Mouse (Mus musculus): Measurements from ENCODE around the gene Pld1. TPM values are rescaled to one million over a fixed set of nuclear protein-coding genes. Genes with fewer than 3 reads are reported as not detected.

Gene Pld1
- polyA plus RNA-seq (2014; fragmentation: Nextera tagmentation; extraction: Ambion mirVana), result 3.9 and 4.5 TPM in 2 replicates

- Histone ChIP-seq H3K36me3 (ENCODE audit: control insufficient read depth, insufficient read depth, low read length) (no peaks in the 10 kb centered on the region), H3K27me3 (ENCODE audit: control insufficient read depth, insufficient read depth, low read length) (no peaks in the 10 kb centered on the region), H3K9me3 (ENCODE audit: control insufficient read depth, low read length) (no peaks in the 10 kb centered on the region), H3K9ac (ENCODE audit: low read depth, low read length) (peak within 1 kb of the TSS; percentile 58), H3K4me1 (replicated peaks; ENCODE audit: control insufficient read depth, insufficient read depth, low read length) (peaks cover 2% of the 10 kb centered on the region; the same call in 1 of the 2 replicates), H3K27ac (ENCODE audit: low read depth, low read length) (no peak within 1 kb of the TSS), H3K4me3 (ENCODE audit: low read depth, low read length) (peak within 1 kb of the TSS; percentile 60), H3K4me2 (replicated peaks; ENCODE audit: low read depth, low read length) (peak within 1 kb of the TSS; percentile 97)
- peak; percentile 64 for DNase-seq (ENCODE audit: low spot score)
- ATAC-seq (ENCODE audit: low FRiP score), result peak; percentile 87
- WGBS, result under 1% methylated on average over 59 of the region's 68 CpGs
Observed at GRCm38 (mm10) chr3:27938381-27939323, at the start of gene Pld1. TSS of gene Pld1 (plus strand) at chr3:27938695.

GRCm38 (mm10) chr3:27896318-27896892 is 42.1 kb upstream of the Pld1 start, which contains the start of gene Tmem212:
TSS of gene Tmem212 (minus strand) at chr3:27896368.
- Histone ChIP-seq H3K9ac (ENCODE audit: low read depth, low read length) (no peak within 1 kb of the TSS), H3K4me2 (replicated peaks; ENCODE audit: low read depth, low read length) (no peak within 1 kb of the TSS), H3K27me3 (ENCODE audit: control insufficient read depth, insufficient read depth, low read length) (no peaks in the 10 kb centered on the region), H3K4me3 (ENCODE audit: low read depth, low read length) (no peak within 1 kb of the TSS), H3K27ac (ENCODE audit: low read depth, low read length) (no peak within 1 kb of the TSS), H3K36me3 (ENCODE audit: control insufficient read depth, insufficient read depth, low read length) (no peaks in the 10 kb centered on the region), H3K9me3 (ENCODE audit: control insufficient read depth, low read length) (no peaks in the 10 kb centered on the region), H3K4me1 (replicated peaks; ENCODE audit: control insufficient read depth, insufficient read depth, low read length) (no peaks in the 10 kb centered on the region)
- ATAC-seq (ENCODE audit: low FRiP score) (no peak), DNase-seq (ENCODE audit: low spot score) (no peak)
- 79% methylated on average over 8 of the region's 8 CpGs for WGBS

- Histone ChIP-seq H3K4me2 (replicated peaks; ENCODE audit: low read depth, low read length) (no peak overlapping the region), H3K9ac (ENCODE audit: low read depth, low read length) (no peak overlapping the region), H3K27ac (ENCODE audit: low read depth, low read length) (no peak overlapping the region), H3K4me3 (ENCODE audit: low read depth, low read length) (no peak overlapping the region), H3K9me3 (ENCODE audit: control insufficient read depth, low read length) (no peaks in the 10 kb centered on the region), H3K27me3 (ENCODE audit: control insufficient read depth, insufficient read depth, low read length) (no peaks in the 10 kb centered on the region), H3K36me3 (ENCODE audit: control insufficient read depth, insufficient read depth, low read length) (no peaks in the 10 kb centered on the region), H3K4me1 (replicated peaks; ENCODE audit: control insufficient read depth, insufficient read depth, low read length) (no peaks in the 10 kb centered on the region)
- no peak for ATAC-seq (ENCODE audit: low FRiP score)
- no peak for DNase-seq (ENCODE audit: low spot score)
- WGBS, result 80% methylated on average over 10 of the region's 10 CpGs
Observed at GRCm38 (mm10) chr3:27898178-27898577, 40.3 kb upstream of the Pld1 start.

- no peaks in the 10 kb centered on the region for H3K36me3 ChIP-seq (ENCODE audit: control insufficient read depth, insufficient read depth, low read length)
- no peak overlapping the region for H3K9ac ChIP-seq (ENCODE audit: low read depth, low read length)
- ATAC-seq (ENCODE audit: low FRiP score) (no peak), DNase-seq (ENCODE audit: low spot score) (no peak)
- H3K4me2 ChIP-seq (replicated peaks; ENCODE audit: low read depth, low read length), result no peak overlapping the region
- H3K27ac ChIP-seq (ENCODE audit: low read depth, low read length), result no peak overlapping the region
- no peaks in the 10 kb centered on the region for H3K9me3 ChIP-seq (ENCODE audit: control insufficient read depth, low read length)
- H3K4me3 ChIP-seq (ENCODE audit: low read depth, low read length), result no peak overlapping the region
- H3K27me3 ChIP-seq (ENCODE audit: control insufficient read depth, insufficient read depth, low read length), result no peaks in the 10 kb centered on the region
- no peaks in the 10 kb centered on the region for H3K4me1 ChIP-seq (replicated peaks; ENCODE audit: control insufficient read depth, insufficient read depth, low read length)
- WGBS, result 73% methylated on average over 13 of the region's 13 CpGs
Observed at GRCm38 (mm10) chr3:27899012-27899726, 39.3 kb upstream of the Pld1 start.

GRCm38 (mm10) chr3:27901846-27902245 is 36.6 kb upstream of the Pld1 start:
- no peak for DNase-seq (ENCODE audit: low spot score)
- Histone ChIP-seq H3K9ac (ENCODE audit: low read depth, low read length) (no peak overlapping the region), H3K4me1 (replicated peaks; ENCODE audit: control insufficient read depth, insufficient read depth, low read length) (no peaks in the 10 kb centered on the region), H3K27me3 (ENCODE audit: control insufficient read depth, insufficient read depth, low read length) (no peaks in the 10 kb centered on the region), H3K4me3 (ENCODE audit: low read depth, low read length) (no peak overlapping the region), H3K4me2 (replicated peaks; ENCODE audit: low read depth, low read length) (no peak overlapping the region), H3K36me3 (ENCODE audit: control insufficient read depth, insufficient read depth, low read length) (no peaks in the 10 kb centered on the region), H3K27ac (ENCODE audit: low read depth, low read length) (no peak overlapping the region), H3K9me3 (ENCODE audit: control insufficient read depth, low read length) (no peaks in the 10 kb centered on the region)
- ATAC-seq (ENCODE audit: low FRiP score), result no peak
- 87% methylated on average over 6 of the region's 6 CpGs for WGBS

GRCm38 (mm10) chr3:27904659-27905330 is 33.7 kb upstream of the Pld1 start:
- Histone ChIP-seq H3K4me3 (ENCODE audit: low read depth, low read length) (no peak overlapping the region), H3K36me3 (ENCODE audit: control insufficient read depth, insufficient read depth, low read length) (no peaks in the 10 kb centered on the region), H3K27ac (ENCODE audit: low read depth, low read length) (no peak overlapping the region), H3K9me3 (ENCODE audit: control insufficient read depth, low read length) (no peaks in the 10 kb centered on the region), H3K4me2 (replicated peaks; ENCODE audit: low read depth, low read length) (no peak overlapping the region), H3K4me1 (replicated peaks; ENCODE audit: control insufficient read depth, insufficient read depth, low read length) (no peaks in the 10 kb centered on the region), H3K9ac (ENCODE audit: low read depth, low read length) (no peak overlapping the region), H3K27me3 (ENCODE audit: control insufficient read depth, insufficient read depth, low read length) (no peaks in the 10 kb centered on the region)
- no peak for ATAC-seq (ENCODE audit: low FRiP score)
- DNase-seq (ENCODE audit: low spot score), result no peak
- 64% methylated on average over 13 of the region's 13 CpGs for WGBS

- H3K4me2 ChIP-seq (replicated peaks; ENCODE audit: low read depth, low read length), result no peak overlapping the region
- no peak for ATAC-seq (ENCODE audit: low FRiP score)
- H3K9ac ChIP-seq (ENCODE audit: low read depth, low read length), result no peak overlapping the region
- DNase-seq (ENCODE audit: low spot score), result no peak
- no peak overlapping the region for H3K4me3 ChIP-seq (ENCODE audit: low read depth, low read length)
- no peaks in the 10 kb centered on the region for H3K36me3 ChIP-seq (ENCODE audit: control insufficient read depth, insufficient read depth, low read length)
- no peak overlapping the region for H3K27ac ChIP-seq (ENCODE audit: low read depth, low read length)
- H3K9me3 ChIP-seq (ENCODE audit: control insufficient read depth, low read length), result no peaks in the 10 kb centered on the region
- WGBS, result 72% methylated on average over 7 of the region's 7 CpGs
- H3K4me1 ChIP-seq (replicated peaks; ENCODE audit: control insufficient read depth, insufficient read depth, low read length), result no peaks in the 10 kb centered on the region
- no peaks in the 10 kb centered on the region for H3K27me3 ChIP-seq (ENCODE audit: control insufficient read depth, insufficient read depth, low read length)
Observed at GRCm38 (mm10) chr3:27906647-27907209, 31.8 kb upstream of the Pld1 start.

- no peaks in the 10 kb centered on the region for H3K27me3 ChIP-seq (ENCODE audit: control insufficient read depth, insufficient read depth, low read length)
- no peak for ATAC-seq (ENCODE audit: low FRiP score)
- no peaks in the 10 kb centered on the region for H3K36me3 ChIP-seq (ENCODE audit: control insufficient read depth, insufficient read depth, low read length)
- no peak overlapping the region for H3K27ac ChIP-seq (ENCODE audit: low read depth, low read length)
- H3K4me1 ChIP-seq (replicated peaks; ENCODE audit: control insufficient read depth, insufficient read depth, low read length), result no peaks in the 10 kb centered on the region
- no peak overlapping the region for H3K9ac ChIP-seq (ENCODE audit: low read depth, low read length)
- 82% methylated on average over 2 of the region's 2 CpGs for WGBS
- DNase-seq (ENCODE audit: low spot score), result no peak
- no peak overlapping the region for H3K4me3 ChIP-seq (ENCODE audit: low read depth, low read length)
- H3K9me3 ChIP-seq (ENCODE audit: control insufficient read depth, low read length), result no peaks in the 10 kb centered on the region
- no peak overlapping the region for H3K4me2 ChIP-seq (replicated peaks; ENCODE audit: low read depth, low read length)
Observed at GRCm38 (mm10) chr3:27907301-27907700, 31.2 kb upstream of the Pld1 start.
